Mouse (Mus musculus) G1E (cell line): ENCODE results near the gene Nnat. TPM values are rescaled to one million over a fixed set of nuclear protein-coding genes. Genes with fewer than 3 reads are reported as not detected.
A peak's percentile ranks its signal among the peaks of the same experiment; 100 is the strongest.
"Not testable (repeated sequence)": the region's sequence is repeated elsewhere in the genome, so short reads cannot be mapped to it uniquely, and the experiment has no call there.

Experiments used
- ATAC-seq: 2 replicates; pipeline ENCODE4 v1.8.0; 2016; ENCODE audit warnings: mild to moderate bottlenecking; ENCODE audit not compliant: insufficient number of reproducible peaks, poor library complexity, low FRiP score, severe bottlenecking; ENCODE audit errors: extremely low read depth
- DNase-seq: peaks from one replicate; pipeline ENCODE4 v3.0.0; 2012; ENCODE audit warnings: low spot score
- H3K27me3 ChIP-seq: 2 replicates; pipeline ENCODE4 v1.6.1; 2012; ENCODE audit warnings: mild to moderate bottlenecking, low read length, inconsistent platforms; ENCODE audit not compliant: insufficient read depth
- H3K36me3 ChIP-seq: replicated peaks from 2 replicates; pipeline ENCODE3; 2012; ENCODE audit warnings: mild to moderate bottlenecking, inconsistent platforms
- H3K4me1 ChIP-seq: 2 replicates; pipeline ENCODE4 v1.6.1; 2012; ENCODE audit warnings: low read depth, low read length, inconsistent platforms, mixed read lengths; ENCODE audit not compliant: insufficient read depth
- H3K4me3 ChIP-seq: 2 replicates; pipeline ENCODE4 v1.5.1; 2012; ENCODE audit warnings: low read depth, mild to moderate bottlenecking, inconsistent platforms, low read length, moderate library complexity, mixed read lengths
- H3K9me3 ChIP-seq: replicated peaks from 2 replicates; pipeline ENCODE4 v1.6.1; 2012; ENCODE audit warnings: inconsistent platforms
- CTCF ChIP-seq: IDR thresholded peaks from 2 replicates; pipeline ENCODE4 v1.5.1; 2012; ENCODE audit warnings: low read depth, low read length, inconsistent platforms, mixed read lengths
- GATA1 ChIP-seq: IDR thresholded peaks from 2 replicates; pipeline ENCODE4 v1.6.1; 2012; ENCODE audit warnings: borderline replicate concordance, low read length, inconsistent platforms, mixed read lengths
- GATA2 ChIP-seq: IDR thresholded peaks from 2 replicates; pipeline ENCODE4 v1.6.1; 2012; ENCODE audit warnings: low read depth, low read length, inconsistent platforms, borderline replicate concordance
- POLR2AphosphoS5 ChIP-seq: IDR thresholded peaks from 2 replicates; pipeline ENCODE4 v1.6.1; 2012; ENCODE audit warnings: low read depth, low read length, inconsistent platforms; ENCODE audit not compliant: insufficient replicate concordance
- TAL1 ChIP-seq: conservative IDR thresholded peaks from 2 replicates; pipeline ENCODE4 v1.6.1; 2012; ENCODE audit warnings: low read depth, low read length, inconsistent platforms, mixed read lengths
- polyA plus RNA-seq: library from polyadenylated mRNA; stranded (reverse); fragments of >175 nt; gene quantifications from 2 replicates; pipeline ENCODE4 v1.2.3, GENCODE M21; 2012
- total RNA-seq, 2 experiments: library from RNA; stranded (forward) in 1 of 2; stranded (reverse) in 1 of 2; fragments of 200-1000 nt in 1 of 2; fragments of >200 nt in 1 of 2; fragmentation: Nextera tagmentation in 1 of 2; gene quantifications; 2 replicates each; pipeline ENCODE4 v1.2.3; 2014 to 2017

Gene Nnat
- total and polyA plus RNA-seq, 3 experiments: not detected

DNA sequence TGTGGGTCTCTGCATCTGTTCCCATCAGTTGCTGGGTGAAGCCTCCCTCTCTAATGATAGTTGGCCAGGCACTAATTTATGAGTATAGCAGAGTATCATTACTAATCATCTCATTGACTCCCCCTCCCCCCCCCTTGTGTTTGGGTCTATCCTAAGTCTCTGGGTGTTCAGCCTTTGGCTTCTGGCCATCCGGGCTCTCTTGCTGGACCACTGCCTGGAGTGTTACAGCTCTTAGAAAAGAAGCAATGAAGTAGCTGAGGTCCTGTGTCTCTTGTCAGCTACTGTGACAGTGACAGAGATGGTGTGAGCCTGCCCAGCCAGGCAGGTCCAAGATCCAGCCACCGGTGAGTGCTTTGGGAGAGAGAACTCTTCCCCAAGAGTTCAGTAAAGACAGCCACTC lies 12.9 kb downstream of the Nnat start:
- Histone ChIP-seq H3K36me3 (no peaks in the 10 kb centered on the region), H3K4me3 (no peak overlapping the region), H3K4me1 (peaks cover 11% of the 10 kb centered on the region), H3K27me3 (peaks cover 19% of the 10 kb centered on the region), H3K9me3 (no peaks in the 10 kb centered on the region)
- DNase-seq (no peak), ATAC-seq (no peak)
- no peak for TF ChIP-seq GATA1
- no peak for TF ChIP-seq TAL1
- no peak for TF ChIP-seq GATA2
- no peak for TF ChIP-seq POLR2AphosphoS5
- no peak for TF ChIP-seq CTCF

- not testable (repeated sequence) for H3K27me3 ChIP-seq, H3K9me3 ChIP-seq, H3K4me1 ChIP-seq, DNase-seq, ATAC-seq, H3K36me3 ChIP-seq, H3K4me3 ChIP-seq
Observed at GRCm38 (mm10) chr2:157585351-157585750, 25.5 kb downstream of the Nnat start.

- Histone ChIP-seq H3K4me3 (peak overlapping the region; percentile 46; the same call in 1 of the 2 replicates), H3K27me3 (peaks cover 12% of the 10 kb centered on the region), H3K9me3 (no peaks in the 10 kb centered on the region), H3K36me3 (no peaks in the 10 kb centered on the region), H3K4me1 (no peaks in the 10 kb centered on the region; the same call in 1 of the 2 replicates)
- no peak for TF ChIP-seq GATA2
- TF ChIP-seq CTCF: no peak
- no peak for TF ChIP-seq TAL1
- TF ChIP-seq POLR2AphosphoS5: no peak
- TF ChIP-seq GATA1: no peak
- DNase-seq (no peak), ATAC-seq (no peak)
Observed at GRCm38 (mm10) chr2:157596876-157597566, 37.1 kb downstream of the Nnat start.

- TF ChIP-seq TAL1 (no peak), CTCF (no peak), GATA1 (no peak), GATA2 (no peak), POLR2AphosphoS5 (no peak)
- H3K27me3 ChIP-seq: peaks cover 9% of the 10 kb centered on the region
Observed at GRCm38 (mm10) chr2:157601435-157601839, 41.6 kb downstream of the Nnat start.

DNA sequence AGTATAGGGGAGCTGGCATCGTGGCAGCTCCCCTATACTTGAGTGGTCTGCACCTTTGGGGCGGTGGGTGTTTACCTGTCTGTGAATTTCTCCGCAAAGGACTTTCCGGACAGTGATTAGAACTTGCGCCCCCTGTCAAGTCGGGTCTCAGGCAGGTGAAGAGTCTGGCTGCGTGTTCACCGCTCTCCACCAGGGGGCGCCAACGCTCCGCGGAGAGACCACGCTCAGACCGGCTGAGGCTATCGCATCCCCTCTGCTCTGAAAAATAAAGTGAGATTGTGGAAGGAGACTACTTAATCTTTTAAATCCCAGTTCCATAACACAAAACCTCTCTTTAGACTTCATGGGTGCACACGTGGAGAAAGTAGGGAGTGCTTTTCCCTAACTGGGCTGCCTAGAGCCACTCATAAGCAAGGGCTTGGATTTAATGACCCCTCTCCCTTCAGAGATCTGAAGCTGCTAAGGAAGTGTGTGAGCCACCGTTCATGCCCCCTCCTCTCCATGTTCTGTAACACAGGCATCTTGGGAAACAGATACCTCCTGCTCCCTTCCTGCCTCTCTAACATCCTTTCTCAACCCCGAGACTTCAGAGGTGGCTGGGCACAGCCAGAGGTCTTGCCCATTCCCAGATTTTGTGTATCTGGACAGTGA lies 45.3 kb downstream of the Nnat start:
- peaks cover 3% of the 10 kb centered on the region; the same call in 1 of the 2 replicates for H3K27me3 ChIP-seq
- no peak for TF ChIP-seq POLR2AphosphoS5
- TF ChIP-seq CTCF: peak; percentile 94
- no peak overlapping the region for H3K4me3 ChIP-seq
- H3K36me3 ChIP-seq: no peaks in the 10 kb centered on the region
- no peaks in the 10 kb centered on the region for H3K4me1 ChIP-seq
- DNase-seq (peak; percentile 65), ATAC-seq (no peak; the same call in 1 of the 2 replicates)
- no peaks in the 10 kb centered on the region for H3K9me3 ChIP-seq

More at GRCm38 (mm10) chr2:157601435-157601839, 41.6 kb downstream of the Nnat start:
- Histone ChIP-seq H3K4me1 (no peaks in the 10 kb centered on the region; the same call in 1 of the 2 replicates), H3K4me3 (no peak overlapping the region), H3K36me3 (no peaks in the 10 kb centered on the region), H3K9me3 (no peaks in the 10 kb centered on the region)
- DNase-seq: no peak
- ATAC-seq: no peak

DNA sequence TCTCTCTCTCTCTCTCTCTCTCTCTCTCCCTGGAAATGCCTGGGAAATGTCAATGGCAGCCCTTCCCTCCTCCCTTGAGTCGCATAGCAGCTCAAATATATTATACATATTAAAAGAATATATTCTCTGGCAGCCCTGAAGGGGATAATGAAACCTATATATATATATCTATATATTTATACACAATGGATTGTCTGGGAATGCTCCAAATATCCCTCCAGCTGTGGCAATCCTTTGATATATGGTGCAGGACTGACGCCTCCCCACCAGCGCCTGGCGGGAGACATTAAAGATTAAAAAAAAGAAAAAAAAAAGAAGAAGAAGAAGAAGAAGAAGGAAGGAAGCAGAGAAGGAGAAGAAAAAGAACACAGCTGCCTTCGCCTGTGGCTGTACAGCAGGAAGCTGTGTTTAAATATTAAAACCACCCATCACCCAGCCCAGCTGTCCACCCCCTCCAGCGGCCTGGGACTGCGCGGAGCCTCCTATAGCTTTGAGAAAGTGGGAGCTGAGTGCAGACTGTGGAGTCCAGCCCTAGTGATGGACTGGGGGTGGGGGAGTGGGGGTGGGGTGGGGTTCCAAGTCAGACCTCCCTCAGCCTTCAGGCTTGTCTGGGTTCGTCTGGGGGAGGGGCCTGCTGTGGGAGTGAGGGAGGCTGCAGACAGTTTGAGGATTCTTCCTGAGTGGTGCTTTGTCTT lies 47.8 kb downstream of the Nnat start:
- ATAC-seq: no peak
- no peak overlapping the region for H3K4me3 ChIP-seq

More for the DNA sequence above, 47.8 kb downstream of the Nnat start:
- TF ChIP-seq GATA2 (no peak), GATA1 (no peak), TAL1 (no peak), CTCF (no peak), POLR2AphosphoS5 (no peak)
- no peak for DNase-seq
- Histone ChIP-seq H3K9me3 (no peaks in the 10 kb centered on the region), H3K4me1 (no peaks in the 10 kb centered on the region), H3K27me3 (peaks cover 5% of the 10 kb centered on the region; the same call in 1 of the 2 replicates), H3K36me3 (no peaks in the 10 kb centered on the region)
